Comparison of ENCODE assay signal across 8 mouse cellular contexts in genomic region chr5:36373246-36373891, GRCm38 (mm10). TPM values are rescaled to one million over a fixed set of nuclear protein-coding genes. Genes with fewer than 3 reads are reported as not detected.
DNase-seq lines count a peak whose midpoint lies in the region; ATAC-seq and TF ChIP-seq lines count a peak whose summit lies in the region.

No protein-coding gene starts in this region.

- no peaks in the 10 kb centered on the region for H3K36me3 ChIP-seq in embryonic facial prominence, embryonic 12.5 days

- no peaks in the 10 kb centered on the region for H3K27me3 ChIP-seq in embryonic facial prominence, embryonic 12.5 days

- peak; percentile 69 for DNase-seq in urinary bladder, postnatal 14 days (ENCODE audit: low spot score)
- DNase-seq in urinary bladder, postnatal 4 days (ENCODE audit: low spot score in 2 of 2) = no peak
- peak; percentile 37 for DNase-seq in kidney, adult 18-20 months
- DNase-seq in lung, postnatal 4 days = peak; percentile 65 to 71
- no peak for DNase-seq in cerebellum, postnatal 4 days (ENCODE audit: low spot score in 2 of 2)
- no peak for DNase-seq in layer of hippocampus, adult 9-11 months
- no peak for DNase-seq in layer of hippocampus, adult 2 months (ENCODE audit: low spot score in 2 of 2)

- TF ChIP-seq CTCF in layer of hippocampus, adult 2 months (conservative IDR thresholded peaks at IDR 0.05) = no peak

- peak overlapping the region; percentile 61 for H3K27ac ChIP-seq in embryonic facial prominence, embryonic 12.5 days
- H3K27ac ChIP-seq in layer of hippocampus, adult 2 months = no peak overlapping the region

- H3K9me3 ChIP-seq in embryonic facial prominence, embryonic 12.5 days = no peaks in the 10 kb centered on the region

- no peak overlapping the region for H3K4me2 ChIP-seq in embryonic facial prominence, embryonic 12.5 days (replicated peaks)

- WGBS in embryonic facial prominence, embryonic 12.5 days = 12% methylated on average over 11 of the region's 11 CpGs

- H3K9ac ChIP-seq in embryonic facial prominence, embryonic 12.5 days = no peak overlapping the region

- H3K4me1 ChIP-seq in embryonic facial prominence, embryonic 12.5 days = peaks cover 69% of the 10 kb centered on the region

- peak; percentile 45; the same call in 1 of the 2 replicates for ATAC-seq in embryonic facial prominence, embryonic 12.5 days (ENCODE audit: insufficient number of reproducible peaks, insufficient read depth, low FRiP score, low TSS enrichment)

- H3K4me3 ChIP-seq in embryonic facial prominence, embryonic 12.5 days = no peak overlapping the region
- H3K4me3 ChIP-seq in layer of hippocampus, adult 2 months = no peak overlapping the region

RNA-seq across cellular contexts. Expression of gene Sorcs2, which starts 24.6 kb away (rescaled TPM):
- polyA plus RNA-seq in embryonic facial prominence, embryonic 12.5 days (2016; fragmentation: Nextera tagmentation; extraction: Ambion mirVana) = 12.7 and 12.9 TPM in 2 replicates
- 10 to 100 TPM; 49.2 to 54.8 TPM for total RNA-seq in layer of hippocampus, adult 2 months (2021)

Comparison
In these comparisons a context has a peak if more than half of its experiments do, and no peak if none do; other contexts are left out.
1. DNase-seq: peak in urinary bladder, postnatal 14 days (single experiment), kidney, adult 18-20 months (single experiment) and lung, postnatal 4 days (2 of 2); none in urinary bladder, postnatal 4 days (0 of 2), cerebellum, postnatal 4 days (0 of 2), layer of hippocampus, adult 9-11 months (single experiment) and layer of hippocampus, adult 2 months (0 of 2).